Mouse (Mus musculus) hindbrain, embryonic 15.5 days (tissue): ENCODE measurements at regions not wholly inside any gene's neighbourhood (a gene's known extent, or its start where the extent isn't known, plus 50 kb on each side); places are given as distances from the start of the nearest gene placed in this dataset.
"Not testable (repeated sequence)": the region's sequence is repeated elsewhere in the genome, so short reads cannot be mapped to it uniquely, and the experiment has no call there.

Source experiments
- ATAC-seq: fragments of 200-750 bp; cut with Nextera tagmentation; 2 replicates; pipeline ENCODE4 v1.8.0; 2017; ENCODE audit warnings: low read depth, moderate number of reproducible peaks, moderate TSS enrichment; ENCODE audit not compliant: low FRiP score
- H3K27ac ChIP-seq: fragments of 300-500 bp; sonication (generic); replicated peaks from 2 replicates; pipeline ENCODE4 v1.5.1; 2015; ENCODE audit warnings: mild to moderate bottlenecking, inconsistent platforms
- H3K27me3 ChIP-seq: fragments of 300-500 bp; sonication (generic); 2 replicates; pipeline ENCODE4 v1.6.1; 2015; ENCODE audit warnings: control low read depth, inconsistent platforms
- H3K36me3 ChIP-seq: fragments of 300-500 bp; sonication (generic); 2 replicates; pipeline ENCODE4 v1.6.1; 2015; ENCODE audit warnings: control low read depth, inconsistent platforms
- H3K4me1 ChIP-seq: fragments of 300-500 bp; sonication (generic); replicated peaks from 2 replicates; pipeline ENCODE4 v1.6.1; 2015; ENCODE audit warnings: control low read depth, inconsistent platforms
- H3K4me2 ChIP-seq: fragments of 300-500 bp; sonication (generic); 2 replicates; pipeline ENCODE4 v1.6.1; 2015; ENCODE audit warnings: moderate library complexity, mild to moderate bottlenecking, inconsistent platforms
- H3K4me3 ChIP-seq: fragments of 300-500 bp; sonication (generic); 2 replicates; pipeline ENCODE4 v1.5.1; 2015; ENCODE audit warnings: mild to moderate bottlenecking, inconsistent platforms
- H3K9ac ChIP-seq: fragments of 300-500 bp; sonication (generic); 2 replicates; pipeline ENCODE4 v1.6.1; 2015; ENCODE audit warnings: inconsistent platforms
- H3K9me3 ChIP-seq: fragments of 300-500 bp; sonication (generic); 2 replicates; pipeline ENCODE4 v1.6.1; 2016; ENCODE audit warnings: control low read depth, inconsistent platforms
- WGBS: fragments of 180-500 bp; shearing (Covaris S2); methylation state at CpG from one replicate; pipeline ENCODE4 v1.1.7; 2015; 5-methylcytosine and 5-hydroxymethylcytosine counted together

- not testable (repeated sequence) for H3K27ac ChIP-seq, H3K9me3 ChIP-seq, H3K4me1 ChIP-seq, H3K4me2 ChIP-seq, H3K9ac ChIP-seq, H3K4me3 ChIP-seq, H3K27me3 ChIP-seq, H3K36me3 ChIP-seq
- ATAC-seq: peak; percentile 80
- 53% methylated on average over 5 of the region's 5 CpGs for WGBS
These were observed 189.2 kb upstream of the Rapgef5 start for GRCm38 (mm10) chr12:117327086-117327485.

GRCm38 (mm10) chr12:117330418-117330817 lies 185.9 kb upstream of the Rapgef5 start:
- Histone ChIP-seq H3K9me3 (no peaks in the 10 kb centered on the region), H3K9ac (no peak overlapping the region), H3K4me3 (no peak overlapping the region), H3K4me1 (no peaks in the 10 kb centered on the region), H3K36me3 (no peaks in the 10 kb centered on the region), H3K27me3 (no peaks in the 10 kb centered on the region), H3K4me2 (no peak overlapping the region), H3K27ac (no peak overlapping the region)
- no peak for ATAC-seq

DNA sequence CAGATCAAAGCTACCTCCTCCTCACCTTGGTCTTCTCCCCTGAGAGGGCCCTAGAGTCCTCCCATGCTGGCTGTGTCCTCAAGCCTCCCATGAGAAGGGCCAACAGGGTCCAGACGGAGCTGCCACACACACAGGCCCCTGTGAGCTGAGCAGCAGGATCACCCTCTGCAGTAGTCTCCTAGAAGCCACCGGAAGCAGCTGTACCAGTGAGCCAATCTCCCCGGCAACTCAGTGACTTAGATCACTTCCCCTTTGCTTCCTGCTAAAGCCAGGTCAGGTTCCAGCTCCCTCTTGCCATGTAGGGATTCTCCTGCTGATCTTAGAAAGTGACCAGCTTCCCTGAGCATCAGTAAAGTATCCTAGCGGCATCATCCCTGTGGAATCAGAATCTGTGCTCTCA lies 179.4 kb upstream of the Rapgef5 start:
- ATAC-seq: no peak
- H3K4me2 ChIP-seq: no peak overlapping the region
- 66% methylated on average over 4 of the region's 4 CpGs for WGBS
- no peaks in the 10 kb centered on the region for H3K27me3 ChIP-seq
- H3K4me3 ChIP-seq: no peak overlapping the region
- H3K9me3 ChIP-seq: no peaks in the 10 kb centered on the region
- no peaks in the 10 kb centered on the region for H3K36me3 ChIP-seq
- no peak overlapping the region for H3K27ac ChIP-seq
- no peak overlapping the region for H3K9ac ChIP-seq
- H3K4me1 ChIP-seq: peaks cover 8% of the 10 kb centered on the region

DNA sequence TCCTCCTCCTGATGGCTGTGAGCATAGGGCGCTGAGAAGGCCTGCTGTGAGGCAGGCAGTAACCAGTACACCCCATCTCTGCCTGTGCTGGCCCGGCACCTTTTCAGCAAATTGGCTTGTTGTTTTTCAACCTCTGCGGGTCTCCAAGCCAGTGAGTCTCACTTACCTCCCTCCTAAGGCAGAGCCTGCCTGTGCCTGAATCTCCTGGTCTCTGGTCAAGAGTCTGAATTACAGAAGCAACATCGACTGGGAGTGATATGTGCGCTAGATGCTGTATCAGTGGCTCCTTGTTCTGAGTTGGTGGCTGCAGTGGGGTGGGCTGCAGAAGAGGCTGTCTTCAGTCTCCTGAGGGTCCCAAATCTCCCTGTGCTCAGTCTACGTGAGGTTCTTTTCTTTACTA lies 174.0 kb upstream of the Rapgef5 start:
- ATAC-seq: no peak
- Histone ChIP-seq H3K4me2 (no peak overlapping the region), H3K9ac (no peak overlapping the region), H3K9me3 (no peaks in the 10 kb centered on the region), H3K27me3 (no peaks in the 10 kb centered on the region), H3K4me3 (no peak overlapping the region), H3K36me3 (no peaks in the 10 kb centered on the region), H3K4me1 (peaks cover 42% of the 10 kb centered on the region), H3K27ac (peak overlapping the region; percentile 23; the same call in 1 of the 2 replicates)
- 32% methylated on average over 6 of the region's 6 CpGs for WGBS

GRCm38 (mm10) chr12:117343121-117343520 lies 173.2 kb upstream of the Rapgef5 start:
- Histone ChIP-seq H3K4me2 (no peak overlapping the region), H3K27ac (0 out of 2 replicates have a peak overlapping the region, but pooled peaks have one; percentile 31), H3K27me3 (no peaks in the 10 kb centered on the region), H3K9me3 (no peaks in the 10 kb centered on the region), H3K4me3 (no peak overlapping the region), H3K4me1 (peaks cover 42% of the 10 kb centered on the region), H3K36me3 (no peaks in the 10 kb centered on the region), H3K9ac (no peak overlapping the region)
- ATAC-seq: no peak
- WGBS: 89% methylated on average over 3 of the region's 3 CpGs

DNA sequence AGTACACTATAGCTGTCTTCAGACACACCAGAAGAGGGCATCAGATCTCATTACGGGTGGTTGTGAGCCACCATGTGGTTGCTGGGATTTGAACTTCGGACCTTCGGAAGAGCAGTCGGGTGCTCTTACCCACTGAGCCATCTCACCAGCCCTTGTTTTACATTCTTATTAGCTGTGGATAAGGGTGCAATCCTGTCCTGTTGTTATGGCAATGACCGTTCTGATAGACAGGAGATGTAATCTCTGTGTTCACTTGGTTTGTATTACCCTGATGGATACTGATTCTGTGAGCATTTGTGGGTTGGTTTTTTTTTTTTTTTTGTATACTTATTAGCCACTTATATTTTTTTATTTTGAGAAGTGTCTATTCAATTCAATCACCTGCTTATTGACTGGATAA lies 172.7 kb upstream of the Rapgef5 start:
- not testable (repeated sequence) for H3K27ac ChIP-seq

DNA sequence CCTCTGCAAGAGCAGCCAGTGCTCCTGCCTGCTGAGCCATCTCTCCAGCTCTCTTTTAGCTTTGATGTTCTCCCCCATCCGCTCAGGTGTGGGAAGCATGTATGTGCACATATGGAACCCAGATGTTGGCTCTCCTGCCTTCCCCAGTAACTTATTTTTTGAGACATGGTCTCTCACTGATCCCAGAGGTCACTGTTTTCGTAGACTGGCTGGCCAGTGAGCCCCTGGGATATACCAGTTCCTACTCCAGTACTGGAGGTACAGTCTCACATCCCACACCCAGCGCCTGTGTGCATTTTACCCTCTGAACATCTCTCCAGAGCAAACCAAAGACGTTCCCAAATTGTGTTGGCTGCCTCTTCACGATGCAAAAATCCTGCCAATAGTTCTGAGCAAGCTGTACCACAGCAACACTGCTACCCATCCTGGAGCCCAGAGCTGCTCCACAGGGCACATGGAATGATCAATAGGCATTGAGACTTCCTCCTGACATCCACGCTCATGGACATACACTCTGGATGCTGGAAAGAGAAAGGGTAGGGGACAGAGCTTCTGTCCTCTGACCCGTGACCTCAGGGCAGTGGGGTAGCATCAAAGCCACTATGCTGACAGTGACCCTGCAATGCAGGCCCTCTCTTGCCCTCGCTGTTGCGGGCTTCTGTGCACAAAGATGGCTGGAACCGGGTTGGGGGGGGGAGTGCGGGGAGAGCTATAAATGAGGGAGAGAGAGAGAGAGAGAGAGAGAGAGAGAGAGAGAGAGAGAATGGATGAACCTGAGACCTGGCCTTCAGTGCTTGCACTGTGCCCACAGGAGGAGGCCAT lies 171.8 kb upstream of the Rapgef5 start:
- H3K9ac ChIP-seq: no peak overlapping the region
- peak overlapping the region; percentile 87 for H3K27ac ChIP-seq
- no peaks in the 10 kb centered on the region for H3K9me3 ChIP-seq
- H3K27me3 ChIP-seq: no peaks in the 10 kb centered on the region
- peak; percentile 14 for ATAC-seq
- no peaks in the 10 kb centered on the region for H3K36me3 ChIP-seq
- 15% methylated on average over 11 of the region's 11 CpGs for WGBS
- peak overlapping the region; percentile 53; the same call in 1 of the 2 replicates for H3K4me2 ChIP-seq
- H3K4me3 ChIP-seq: no peak overlapping the region
- peaks cover 42% of the 10 kb centered on the region for H3K4me1 ChIP-seq

More for the DNA sequence above, 172.7 kb upstream of the Rapgef5 start:
- H3K4me2 ChIP-seq, H3K4me3 ChIP-seq, H3K9ac ChIP-seq, H3K9me3 ChIP-seq, H3K27me3 ChIP-seq, H3K36me3 ChIP-seq, ATAC-seq: not testable (repeated sequence)
- 57% methylated on average over 5 of the region's 5 CpGs for WGBS
- H3K4me1 ChIP-seq: peaks cover 42% of the 10 kb centered on the region

DNA sequence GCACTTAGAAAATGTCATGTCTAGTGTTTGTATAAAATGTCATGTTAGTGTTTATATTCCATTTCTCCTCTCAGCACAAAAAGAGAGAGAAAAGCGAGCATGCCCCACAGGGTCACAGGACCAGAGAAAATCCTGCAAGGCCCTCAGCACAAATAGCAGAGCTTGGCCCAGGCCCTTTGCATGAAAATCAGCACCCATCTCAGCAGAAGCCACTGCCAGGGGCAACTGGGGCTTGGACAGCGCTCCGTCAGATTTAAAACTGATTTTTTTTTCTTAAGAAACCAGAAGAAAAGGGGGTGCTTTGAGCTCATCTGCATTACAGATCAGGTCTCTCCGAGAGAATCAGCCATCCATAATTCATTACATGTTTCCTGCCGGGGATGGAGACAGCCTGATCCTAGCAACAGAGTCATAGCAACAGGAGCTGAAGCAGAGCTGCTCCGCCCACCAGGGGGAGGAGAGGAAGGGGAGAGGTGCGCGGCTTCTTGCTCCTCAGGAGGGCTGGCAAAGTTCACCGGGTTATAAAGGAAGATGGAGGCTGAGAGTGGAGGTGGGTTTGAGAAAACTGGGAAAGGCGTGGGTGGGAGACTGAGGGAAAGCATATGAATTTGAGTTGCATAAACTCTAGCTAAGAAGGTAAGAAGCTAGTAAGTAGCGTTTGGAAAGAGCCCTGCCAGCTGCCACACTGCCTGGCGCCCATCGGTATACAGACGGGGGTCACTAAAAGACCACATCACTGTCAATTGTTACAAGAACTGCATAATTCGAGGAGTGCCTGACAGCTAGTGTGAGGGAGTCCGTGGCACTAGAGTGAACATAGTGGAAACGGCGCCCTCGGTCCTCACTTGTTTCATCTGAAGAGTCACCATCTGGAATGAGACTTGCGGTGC lies 170.9 kb upstream of the Rapgef5 start:
- no peaks in the 10 kb centered on the region for H3K9me3 ChIP-seq
- no peaks in the 10 kb centered on the region for H3K36me3 ChIP-seq
- WGBS: 6% methylated on average over 20 of the region's 20 CpGs
- H3K27me3 ChIP-seq: no peaks in the 10 kb centered on the region
- no peak overlapping the region for H3K9ac ChIP-seq
- peak overlapping the region; percentile 53 for H3K4me2 ChIP-seq
- peaks cover 42% of the 10 kb centered on the region for H3K4me1 ChIP-seq
- ATAC-seq: peak; percentile 93
- peak overlapping the region; percentile 24 for H3K4me3 ChIP-seq
- peak overlapping the region; percentile 87 for H3K27ac ChIP-seq

GRCm38 (mm10) chr12:117346091-117346490 lies 170.2 kb upstream of the Rapgef5 start:
- peaks cover 42% of the 10 kb centered on the region for H3K4me1 ChIP-seq
- no peaks in the 10 kb centered on the region for H3K36me3 ChIP-seq
- no peak overlapping the region for H3K4me3 ChIP-seq
- no peak overlapping the region for H3K4me2 ChIP-seq
- WGBS: 74% methylated on average over 2 of the region's 2 CpGs
- H3K27me3 ChIP-seq: no peaks in the 10 kb centered on the region
- no peak overlapping the region for H3K9ac ChIP-seq
- no peaks in the 10 kb centered on the region for H3K9me3 ChIP-seq
- H3K27ac ChIP-seq: peak overlapping the region; percentile 87
- no peak for ATAC-seq

GRCm38 (mm10) chr12:117347135-117347534 lies 169.1 kb upstream of the Rapgef5 start:
- Histone ChIP-seq H3K4me2 (no peak overlapping the region), H3K9ac (no peak overlapping the region), H3K27me3 (no peaks in the 10 kb centered on the region), H3K36me3 (no peaks in the 10 kb centered on the region), H3K9me3 (no peaks in the 10 kb centered on the region), H3K27ac (no peak overlapping the region), H3K4me3 (no peak overlapping the region), H3K4me1 (peaks cover 35% of the 10 kb centered on the region)
- no peak for ATAC-seq
- WGBS: 42% methylated on average over 3 of the region's 3 CpGs

GRCm38 (mm10) chr12:117348516-117348915 lies 167.8 kb upstream of the Rapgef5 start:
- Histone ChIP-seq H3K27ac (no peak overlapping the region), H3K4me3 (no peak overlapping the region), H3K9me3 (no peaks in the 10 kb centered on the region), H3K27me3 (no peaks in the 10 kb centered on the region), H3K4me2 (no peak overlapping the region), H3K4me1 (peaks cover 28% of the 10 kb centered on the region), H3K36me3 (no peaks in the 10 kb centered on the region), H3K9ac (no peak overlapping the region)
- no peak for ATAC-seq
- WGBS: 95% methylated on average over 3 of the region's 3 CpGs

DNA sequence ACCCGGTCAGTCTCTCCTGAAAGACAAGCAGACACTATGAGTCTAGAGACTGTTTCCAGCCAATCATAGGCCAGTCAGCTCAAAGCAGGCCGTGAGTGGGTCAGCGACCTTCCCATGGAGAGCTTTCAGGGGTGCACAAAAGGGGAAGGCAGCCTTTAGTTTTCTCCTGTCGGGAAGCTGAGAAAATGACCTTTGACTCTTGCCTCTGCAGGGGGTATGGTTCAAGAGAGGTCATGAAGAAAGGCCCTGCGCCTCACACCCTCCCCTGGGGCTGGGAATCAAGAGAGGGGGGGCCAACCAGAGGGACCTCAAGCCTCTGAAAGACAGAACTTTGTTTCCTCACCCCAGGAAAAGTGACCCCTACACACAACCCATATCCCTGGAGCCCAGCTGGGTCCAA lies 164.4 kb upstream of the Rapgef5 start:
- Histone ChIP-seq H3K27me3 (no peaks in the 10 kb centered on the region), H3K9ac (no peak overlapping the region), H3K36me3 (no peaks in the 10 kb centered on the region), H3K4me3 (no peak overlapping the region), H3K4me2 (no peak overlapping the region), H3K4me1 (peaks cover under 1% of the 10 kb centered on the region; the same call in 1 of the 2 replicates), H3K27ac (no peak overlapping the region), H3K9me3 (no peaks in the 10 kb centered on the region)
- no peak for ATAC-seq
- 5% methylated on average over 5 of the region's 5 CpGs for WGBS
